Mouse (Mus musculus): Measurements from ENCODE around the gene Theg.

Gene Theg

GRCm38 (mm10) chr10:79556951-79557350 is 30.2 kb downstream of the Theg start:
- in situ Hi-C loops (cut with MboI, MseI) = no loop called here

GRCm38 (mm10) chr10:79555238-79555724 is 31.9 kb downstream of the Theg start:
- in situ Hi-C loops (cut with MboI, MseI) = no loop called here

- in situ Hi-C loops (cut with MboI, MseI) = no loop called here
Measured at GRCm38 (mm10) chr10:79554330-79555237, 32.5 kb downstream of the Theg start, which contains the start of gene Mier2. Gene Mier2, minus strand, starts transcription at chr10:79555199.

- in situ Hi-C loops (cut with MboI, MseI) = no loop called here
Measured at GRCm38 (mm10) chr10:79553691-79554090, 33.4 kb downstream of the Theg start.

- in situ Hi-C loops (cut with MboI, MseI) = no loop called here
Measured at GRCm38 (mm10) chr10:79553176-79553575, 34.0 kb downstream of the Theg start.

GRCm38 (mm10) chr10:79552531-79552930 is 34.6 kb downstream of the Theg start:
- in situ Hi-C loops (cut with MboI, MseI) = no loop called here

- in situ Hi-C loops (cut with MboI, MseI) = no loop called here
Measured at GRCm38 (mm10) chr10:79550366-79550765, 36.8 kb downstream of the Theg start.

GRCm38 (mm10) chr10:79548971-79549723 is 38.0 kb downstream of the Theg start:
- in situ Hi-C loops (cut with MboI, MseI) = no loop called here

- in situ Hi-C loops (cut with MboI, MseI) = no loop called here
Measured at GRCm38 (mm10) chr10:79548546-79548945, 38.6 kb downstream of the Theg start.

- in situ Hi-C loops (cut with MboI, MseI) = no loop called here
Measured at GRCm38 (mm10) chr10:79547148-79547675, 39.9 kb downstream of the Theg start.

- in situ Hi-C loops (cut with MboI, MseI) = no loop called here
Measured at GRCm38 (mm10) chr10:79546483-79546882, 40.6 kb downstream of the Theg start.

GRCm38 (mm10) chr10:79545891-79546290 is 41.2 kb downstream of the Theg start:
- in situ Hi-C loops (cut with MboI, MseI) = no loop called here

GRCm38 (mm10) chr10:79544631-79545030 is 42.5 kb downstream of the Theg start:
- in situ Hi-C loops (cut with MboI, MseI) = no loop called here

GRCm38 (mm10) chr10:79543884-79544597 is 43.1 kb downstream of the Theg start:
- in situ Hi-C loops (cut with MboI, MseI) = no loop called here

- in situ Hi-C loops (cut with MboI, MseI) = no loop called here
Measured at GRCm38 (mm10) chr10:79542171-79542570, 45.0 kb downstream of the Theg start.

- in situ Hi-C loops (cut with MboI, MseI) = no loop called here
Measured at GRCm38 (mm10) chr10:79541522-79541921, 45.6 kb downstream of the Theg start.

- in situ Hi-C loops (cut with MboI, MseI) = no loop called here
Measured at GRCm38 (mm10) chr10:79540746-79541145, 46.4 kb downstream of the Theg start.

- in situ Hi-C loops (cut with MboI, MseI) = no loop called here
Measured at GRCm38 (mm10) chr10:79539701-79540495, 47.2 kb downstream of the Theg start.

GRCm38 (mm10) chr10:79538873-79539272 is 48.3 kb downstream of the Theg start:
- in situ Hi-C loops (cut with MboI, MseI) = no loop called here

GRCm38 (mm10) chr10:79538323-79538722 is 48.8 kb downstream of the Theg start:
- in situ Hi-C loops (cut with MboI, MseI) = no loop called here

- in situ Hi-C loops (cut with MboI, MseI) = no loop called here
Measured at GRCm38 (mm10) chr10:79537781-79538180, 49.4 kb downstream of the Theg start.

Measured in T-helper 2 cell (primary cell).